Comparison of ENCODE assay signal across 13 mouse cellular contexts in genomic region chr9:51626156-51626555, GRCm38 (mm10).
"Had no signal": no experiment of that assay in that cellular context is flagged by ENCODE, and none has a peak within 500 bp of the region (broad histone marks: within the 10 kb centered on the region; RNA-seq: fewer than 3 reads in every experiment).

No protein-coding gene starts in this region.

- DNase-seq: kidney, adult 18-20 months; kidney, adult 9 months; kidney, postnatal 14 days; kidney, postnatal 4 days; liver, embryonic 13.5 days; lung, adult 2 months; lung, postnatal 14 days; lung, postnatal 4 days; midbrain, embryonic 14.5 days; right cerebral cortex, postnatal 25 days; spleen, adult 18-20 months; thymus, adult 18-20 months; thymus, postnatal 36 days had no signal
